Mouse (Mus musculus): ENCODE results near the gene Dtx1.

Dtx1 gene

DNA sequence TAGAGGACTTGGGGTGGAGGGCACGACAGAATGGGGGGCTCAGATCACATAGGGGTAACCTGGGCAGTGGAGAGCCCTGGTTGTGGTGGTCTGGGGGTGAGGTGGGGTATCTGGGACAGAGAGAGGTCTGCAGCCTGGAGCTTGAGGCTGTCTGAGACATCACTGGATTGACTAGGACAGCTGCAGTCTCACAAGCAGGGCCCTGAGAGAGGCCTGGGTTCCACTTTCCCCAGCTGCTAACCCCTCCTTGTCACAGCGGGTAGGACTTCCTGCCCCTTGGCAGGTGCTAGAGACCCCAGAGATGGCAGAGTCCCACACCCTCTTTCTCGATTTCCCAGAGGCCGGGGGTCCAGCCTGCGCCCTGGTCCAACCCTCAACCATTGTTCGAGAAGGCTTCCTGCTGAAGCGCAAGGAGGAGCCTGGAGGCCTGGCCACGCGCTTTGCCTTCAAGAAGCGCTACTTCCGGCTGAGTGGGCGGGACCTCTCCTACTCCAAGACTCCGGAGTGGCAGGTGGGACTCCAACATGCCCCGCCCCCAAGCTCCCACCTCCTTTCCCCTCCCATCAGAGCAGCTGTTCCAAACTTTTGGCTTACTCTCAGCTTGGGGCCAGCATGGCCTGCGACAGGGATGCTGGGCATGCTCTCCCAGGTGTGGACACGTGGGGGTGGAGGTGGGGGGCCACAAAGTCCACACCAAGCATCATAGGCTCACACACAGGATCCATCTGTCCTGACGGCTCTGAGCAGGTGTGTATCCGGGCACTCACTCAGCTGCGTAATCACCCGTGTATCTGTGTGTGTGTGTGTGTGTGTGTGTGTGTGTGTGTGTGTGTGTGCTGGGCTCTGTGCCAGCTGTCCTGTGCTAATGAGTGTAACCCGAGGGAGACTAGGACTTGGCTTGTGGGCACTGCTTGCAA is 37.2 kb downstream of the Dtx1 start:
- no peak for DNase-seq

- peak; percentile 59 for DNase-seq
These were observed 38.1 kb downstream of the Dtx1 start for GRCm38 (mm10) chr5:120673626-120674025.

GRCm38 (mm10) chr5:120671865-120672264 is 39.9 kb downstream of the Dtx1 start:
- DNase-seq, result no peak

DNA sequence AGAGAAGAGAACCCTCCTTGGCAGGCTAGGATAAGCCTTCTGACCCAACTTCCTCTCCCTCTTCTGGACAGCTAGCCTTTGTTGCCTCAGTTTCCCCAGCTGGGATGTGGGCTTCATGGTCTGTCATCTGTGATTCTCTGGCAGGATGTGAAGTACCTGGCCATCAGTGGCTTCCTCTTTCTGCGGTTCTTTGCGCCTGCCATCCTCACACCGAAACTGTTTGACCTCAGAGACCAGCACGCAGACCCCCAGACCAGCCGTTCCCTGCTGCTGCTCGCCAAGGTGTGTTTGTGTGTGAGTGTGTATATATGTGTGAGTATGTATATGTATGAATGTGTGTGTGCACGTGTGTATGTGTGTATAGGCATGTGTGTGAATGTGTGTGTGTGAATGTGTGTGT is 41.6 kb downstream of the Dtx1 start:
- DNase-seq, result no peak

DNA sequence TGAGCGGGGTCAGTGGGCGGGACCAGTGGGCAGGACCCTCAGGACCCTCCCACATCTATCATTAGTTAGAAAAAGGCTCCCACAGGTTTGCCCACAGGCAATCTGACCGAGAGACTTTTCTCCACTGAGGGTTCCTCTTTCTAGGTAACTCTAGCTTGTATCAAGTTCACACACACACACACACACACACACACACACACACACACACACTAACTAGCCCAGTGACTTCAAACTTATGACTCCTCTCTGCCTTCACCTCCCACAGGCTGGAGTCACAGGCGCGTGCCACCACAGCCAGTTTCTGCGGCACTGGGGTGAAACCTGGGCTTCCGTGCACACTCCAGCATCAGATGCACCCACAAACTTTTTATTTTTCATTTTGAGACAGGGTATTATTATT is 43.0 kb downstream of the Dtx1 start:
- DNase-seq, result no peak

DNA sequence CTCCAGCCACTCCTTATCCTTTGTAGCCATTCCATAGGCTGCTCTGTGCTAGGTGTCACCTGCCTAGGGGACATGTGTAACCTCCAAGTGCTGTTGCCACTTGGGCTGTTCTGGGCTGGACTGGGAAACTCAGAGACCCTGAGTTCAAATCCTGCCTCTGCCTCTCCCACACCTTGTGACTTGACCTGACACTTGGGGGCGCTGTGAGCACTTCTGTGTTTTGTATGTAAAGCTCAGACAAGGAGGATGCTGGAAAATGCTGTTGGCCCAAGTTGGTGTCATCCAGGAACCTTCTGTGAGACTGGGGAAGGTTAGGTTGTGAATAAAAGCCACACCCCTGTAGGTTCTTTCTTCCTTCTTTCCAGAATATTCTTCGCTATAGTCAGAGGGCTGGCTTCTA is 46.8 kb downstream of the Dtx1 start:
- no peak for DNase-seq

GRCm38 (mm10) chr5:120660816-120661215 is 50.9 kb downstream of the Dtx1 start:
- no peak for DNase-seq

GRCm38 (mm10) chr5:120656281-120656751 is 55.4 kb downstream of the Dtx1 start:
- no peak for DNase-seq

DNA sequence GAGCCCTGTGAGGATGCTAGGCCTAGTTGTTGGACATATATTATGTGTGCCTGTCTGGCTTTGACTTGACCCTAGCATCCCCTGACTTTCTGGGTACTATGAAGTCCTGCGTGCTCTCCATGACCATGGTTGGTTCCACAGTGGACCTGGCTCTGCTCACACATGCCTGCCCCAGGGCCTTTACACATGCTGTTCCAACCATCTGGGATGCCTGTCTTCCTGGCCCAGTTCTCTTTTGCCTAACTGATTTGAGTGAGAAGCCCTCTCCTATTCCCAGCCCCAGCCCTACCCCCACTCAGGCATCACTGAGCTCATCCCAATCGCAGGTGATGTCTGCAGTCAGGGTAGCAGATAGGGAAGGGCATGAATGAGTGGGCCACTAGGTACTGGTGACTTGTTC is 57.9 kb downstream of the Dtx1 start:
- DNase-seq, result no peak

GRCm38 (mm10) chr5:120652915-120653701 is 58.6 kb downstream of the Dtx1 start:
- no peak for DNase-seq

DNA sequence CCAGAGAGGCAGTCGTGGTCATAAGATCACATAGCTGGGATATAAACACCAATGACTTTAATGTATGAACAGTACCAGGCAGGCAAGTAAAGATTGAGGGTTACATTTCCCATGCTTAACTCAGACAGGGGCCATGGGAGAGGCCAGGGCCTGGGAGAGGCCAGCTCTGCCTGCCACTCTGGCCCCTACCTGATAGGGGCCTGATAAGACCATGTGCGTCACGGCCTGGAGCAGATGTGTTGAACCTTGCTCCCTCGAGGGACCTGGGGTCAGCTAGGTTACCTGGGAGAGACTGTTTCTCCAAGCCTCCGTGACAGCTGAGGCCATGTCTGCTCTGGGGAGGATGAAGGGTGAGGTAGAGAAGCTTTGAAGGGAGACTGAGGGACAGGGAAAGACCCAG is 60.5 kb downstream of the Dtx1 start:
- DNase-seq, result no peak

- DNase-seq, result no peak
These were observed 61.8 kb downstream of the Dtx1 start for GRCm38 (mm10) chr5:120649938-120650337.

DNA sequence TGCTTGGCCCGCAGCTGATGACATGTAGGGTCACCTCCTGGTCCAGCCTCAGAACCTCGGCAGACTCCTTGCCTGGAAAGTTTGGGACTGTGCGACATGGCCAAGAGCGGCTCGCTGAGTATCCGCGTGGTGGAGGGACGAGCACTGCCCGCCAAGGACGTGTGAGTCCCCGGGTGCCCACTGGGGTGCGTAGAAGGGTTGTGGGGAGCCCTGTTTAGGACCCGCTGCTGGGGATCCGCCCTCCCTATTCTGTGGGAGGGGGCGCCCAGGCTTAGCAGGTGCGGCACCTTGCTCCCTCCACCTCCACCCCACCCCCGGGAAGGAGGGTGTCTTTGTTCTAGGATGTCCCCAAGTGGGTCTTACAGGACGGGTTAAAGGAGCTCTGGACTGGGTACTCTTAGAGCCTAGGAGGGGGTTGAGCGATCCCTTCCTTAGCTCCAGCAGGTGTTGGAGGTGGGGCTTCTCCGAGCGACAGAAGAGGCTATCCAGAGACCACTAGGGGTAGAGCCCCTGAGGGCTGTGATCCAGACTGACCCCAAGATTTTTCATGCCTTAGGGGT is 62.3 kb downstream of the Dtx1 start:
- DNase-seq, result no peak

GRCm38 (mm10) chr5:120648569-120649373 is 63.0 kb downstream of the Dtx1 start, which contains the start of gene Rasal1:
Gene Rasal1, plus strand, starts transcription at chr5:120648812.
- DNase-seq, result peak; percentile 49

GRCm38 (mm10) chr5:120647814-120648491 is 63.8 kb downstream of the Dtx1 start:
- peak; percentile 30 for DNase-seq

GRCm38 (mm10) chr5:120647361-120647760 is 64.4 kb downstream of the Dtx1 start:
- DNase-seq, result no peak

- peak; percentile 61 for DNase-seq
These were observed 65.9 kb downstream of the Dtx1 start for GRCm38 (mm10) chr5:120645851-120646250.

DNA sequence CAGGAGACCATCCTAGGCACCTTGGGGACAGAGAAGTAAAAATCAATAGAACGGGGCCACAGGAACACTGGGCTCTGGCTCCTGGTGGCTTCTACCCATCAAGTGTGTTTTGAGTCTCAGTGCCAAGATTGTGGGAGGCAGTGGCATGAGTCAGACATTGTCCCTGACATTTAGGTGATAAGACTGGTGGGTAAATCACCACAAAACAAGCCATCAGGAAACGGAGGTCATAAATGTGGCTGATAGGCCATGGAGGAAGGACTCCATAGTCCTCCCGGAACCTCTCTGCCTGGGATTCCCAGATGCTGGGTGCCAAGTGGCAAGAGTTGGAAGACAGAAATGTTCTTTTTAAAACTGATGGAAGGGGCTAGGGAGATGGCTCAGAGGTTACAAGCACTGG is 67.5 kb downstream of the Dtx1 start:
- DNase-seq, result no peak

GRCm38 (mm10) chr5:120643365-120644085 is 68.2 kb downstream of the Dtx1 start:
- DNase-seq, result peak; percentile 43

DNA sequence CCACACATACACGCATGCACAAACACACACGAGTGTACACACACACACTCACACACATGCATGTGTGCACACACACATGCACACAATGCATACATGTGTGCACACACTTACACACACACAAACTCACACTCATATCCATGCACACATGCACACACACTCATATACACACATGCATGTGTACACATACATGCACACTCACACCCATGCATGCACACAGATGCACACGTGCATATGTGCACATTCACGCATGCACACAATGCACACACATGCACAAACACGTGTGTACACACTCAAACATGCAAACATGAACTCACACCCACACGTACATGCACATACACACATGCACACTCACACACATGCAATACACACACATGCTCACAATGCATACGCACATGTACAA is 71.6 kb downstream of the Dtx1 start:
- no peak for DNase-seq

GRCm38 (mm10) chr5:120635633-120636032 is 76.1 kb downstream of the Dtx1 start:
- DNase-seq, result no peak

All from kidney, adult 18-20 months (tissue).